16 mouse cellular contexts compared by ENCODE assay signal in genomic region chr4:53148817-53149216, GRCm38 (mm10).
"Had no signal": no experiment of that assay in that cellular context is flagged by ENCODE, and none has a peak within 500 bp of the region (broad histone marks: within the 10 kb centered on the region; RNA-seq: fewer than 3 reads in every experiment).

No protein-coding gene starts in this region.

- H3K4me3 ChIP-seq: layer of hippocampus, adult 2 months; limb, embryonic 12.5 days; limb, embryonic 15.5 days; liver, embryonic 15.5 days; stomach, embryonic 15.5 days had no signal

- ATAC-seq: intestine, postnatal 0 days had no signal

- H3K36me3 ChIP-seq: limb, embryonic 12.5 days; limb, embryonic 15.5 days; liver, embryonic 15.5 days; stomach, embryonic 15.5 days had no signal

- H3K9me3 ChIP-seq: limb, embryonic 12.5 days; limb, embryonic 15.5 days; liver, embryonic 15.5 days; megakaryocyte, embryonic 14.5 days; stomach, embryonic 15.5 days had no signal

- DNase-seq: kidney, adult 2 months; kidney, postnatal 25 days; layer of hippocampus, adult 9-11 months; left cerebral cortex, postnatal 4 days; lung, adult 2 months; lung, postnatal 14 days; midbrain, embryonic 14.5 days; thymus, postnatal 25 days had no signal

- H3K27me3 ChIP-seq: limb, embryonic 12.5 days; limb, embryonic 15.5 days; liver, embryonic 15.5 days; megakaryocyte, embryonic 14.5 days; stomach, embryonic 15.5 days had no signal

- H3K27ac ChIP-seq: kidney, postnatal 0 days; layer of hippocampus, adult 2 months; limb, embryonic 12.5 days; limb, embryonic 15.5 days; liver, embryonic 15.5 days; stomach, embryonic 15.5 days had no signal
